Mouse (Mus musculus) heart, embryonic 14.5 days (tissue): Measurements from ENCODE around the gene Tcea3. TPM values are rescaled to one million over a fixed set of nuclear protein-coding genes. Genes with fewer than 3 reads are reported as not detected.

ENCODE experiments used
- ATAC-seq: fragments of 200-750 bp; cut with Nextera tagmentation; 2 replicates; pipeline ENCODE4 v1.8.0; 2017; ENCODE audit warnings: low read depth, moderate TSS enrichment; ENCODE audit not compliant: insufficient number of reproducible peaks, insufficient read depth, low FRiP score
- H3K27ac ChIP-seq, 2 experiments: fragments of 200-500 bp in 1 of 2; fragments of 300-500 bp in 1 of 2; sonication (generic) in 1 of 2; replicated peaks in 1 of 2; 2 replicates each; pipeline ENCODE4 v1.5.1; 2012 to 2014; ENCODE audit warnings: low read depth in 2 of 2, low read length in 2 of 2, control low read depth in 1 of 2, mild to moderate bottlenecking in 1 of 2, mixed read lengths in 1 of 2; ENCODE audit not compliant: control insufficient read depth in 1 of 2, insufficient read depth in 1 of 2
- H3K27me3 ChIP-seq: fragments of 300-500 bp; sonication (generic); 2 replicates; pipeline ENCODE4 v1.6.1; 2014; ENCODE audit warnings: mild to moderate bottlenecking, low read length, control low read depth; ENCODE audit not compliant: control insufficient read depth, insufficient read depth
- H3K36me3 ChIP-seq: fragments of 300-500 bp; sonication (generic); 2 replicates; pipeline ENCODE4 v1.6.1; 2014; ENCODE audit warnings: mild to moderate bottlenecking, control low read depth, low read length, mixed read lengths; ENCODE audit not compliant: control insufficient read depth, insufficient read depth
- H3K4me1 ChIP-seq, 2 experiments: fragments of 200-500 bp in 1 of 2; fragments of 300-500 bp in 1 of 2; sonication (generic) in 1 of 2; 2 replicates each; pipeline ENCODE4 v1.6.1; 2012 to 2014; ENCODE audit warnings: low read length in 2 of 2, control low read depth in 1 of 2, mixed read lengths in 1 of 2; ENCODE audit not compliant: control insufficient read depth in 2 of 2, insufficient read depth in 2 of 2
- H3K4me2 ChIP-seq: fragments of 300-500 bp; sonication (generic); 2 replicates; pipeline ENCODE4 v1.6.1; 2014; ENCODE audit warnings: mild to moderate bottlenecking, low read length
- H3K4me3 ChIP-seq, 2 experiments: fragments of 200-500 bp in 1 of 2; fragments of 300-500 bp in 1 of 2; sonication (generic) in 1 of 2; 2 replicates each; pipeline ENCODE4 v1.5.1; 2012 to 2014; ENCODE audit warnings: low read length in 2 of 2, mild to moderate bottlenecking in 2 of 2, control low read depth in 1 of 2, low read depth in 1 of 2, moderate library complexity in 1 of 2; ENCODE audit not compliant: control insufficient read depth in 1 of 2, insufficient read depth in 1 of 2
- H3K9ac ChIP-seq: fragments of 300-500 bp; sonication (generic); 2 replicates; pipeline ENCODE4 v1.6.1; 2014; ENCODE audit warnings: mild to moderate bottlenecking, low read length
- H3K9me3 ChIP-seq: fragments of 300-500 bp; sonication (generic); 2 replicates; pipeline ENCODE4 v1.6.1; 2016; ENCODE audit warnings: low read length, control low read depth; ENCODE audit not compliant: control insufficient read depth
- WGBS: fragments of 180-500 bp; shearing (Covaris S2); extraction: QIAGEN DNeasy Blood & Tissue Kit; methylation state at CpG from one replicate; pipeline ENCODE4 v1.1.7; 2014; 5-methylcytosine and 5-hydroxymethylcytosine counted together
- polyA plus RNA-seq: library from polyadenylated mRNA; unstranded; fragments of >200 nt; fragmentation: Nextera tagmentation; extraction: Ambion mirVana; gene quantifications from 2 replicates; pipeline ENCODE4 v1.2.1, GENCODE M21; 2014

The Tcea3 gene
- polyA plus RNA-seq, 1 experiment from 2014 or later, result 74.6 TPM

- WGBS, result 23% methylated on average over 8 of the region's 8 CpGs
- Histone ChIP-seq H3K36me3 (no peaks in the 10 kb centered on the region; the same call in 1 of the 2 replicates), H3K9me3 (0 out of 2 replicates have a peak, but pooled peaks cover 2% of the 10 kb centered on the region), H3K4me1 (peaks cover 3 to 7% of the 10 kb centered on the region in 2 experiments; a peak in 2 of 4 replicates), H3K27me3 (peaks cover 29% of the 10 kb centered on the region), H3K4me2 (no peak overlapping the region), H3K27ac (no peak overlapping the region), H3K4me3 (no peak overlapping the region), H3K9ac (no peak overlapping the region)
- ATAC-seq, result no peak
Measured at GRCm38 (mm10) chr4:136239622-136240021, 7.9 kb upstream of the Tcea3 start.

GRCm38 (mm10) chr4:136240123-136240522, 7.4 kb upstream of the Tcea3 start:
- H3K9ac ChIP-seq, result no peak overlapping the region
- 61% methylated on average over 14 of the region's 14 CpGs for WGBS
- no peak overlapping the region for H3K4me2 ChIP-seq
- peaks cover 29% of the 10 kb centered on the region for H3K27me3 ChIP-seq
- ATAC-seq, result no peak
- H3K4me1 ChIP-seq, result peaks cover 3 to 12% of the 10 kb centered on the region in 2 experiments; a peak in 2 of 4 replicates
- no peak overlapping the region for H3K27ac ChIP-seq
- H3K4me3 ChIP-seq, result no peak overlapping the region
- H3K9me3 ChIP-seq, result 0 out of 2 replicates have a peak, but pooled peaks cover 2% of the 10 kb centered on the region
- H3K36me3 ChIP-seq, result no peaks in the 10 kb centered on the region; the same call in 1 of the 2 replicates

GRCm38 (mm10) chr4:136240955-136241354, 6.6 kb upstream of the Tcea3 start:
- H3K9ac ChIP-seq, result no peak overlapping the region
- no peaks in the 10 kb centered on the region; the same call in 1 of the 2 replicates for H3K36me3 ChIP-seq
- H3K27ac ChIP-seq, result no peak overlapping the region
- WGBS, result 59% methylated on average over 8 of the region's 8 CpGs
- no peaks in the 10 kb centered on the region for H3K9me3 ChIP-seq
- H3K4me1 ChIP-seq, result peaks cover 5 to 16% of the 10 kb centered on the region in 2 experiments; a peak in 2 of 4 replicates
- peaks cover 33% of the 10 kb centered on the region for H3K27me3 ChIP-seq
- no peak overlapping the region for H3K4me3 ChIP-seq
- no peak for ATAC-seq
- no peak overlapping the region for H3K4me2 ChIP-seq

- 44% methylated on average over 8 of the region's 8 CpGs for WGBS
- Histone ChIP-seq H3K27ac (no peak overlapping the region), H3K4me1 (peaks cover 15 to 28% of the 10 kb centered on the region in 2 experiments), H3K4me2 (no peak overlapping the region), H3K9ac (no peak overlapping the region), H3K4me3 (no peak overlapping the region), H3K36me3 (no peaks in the 10 kb centered on the region; the same call in 1 of the 2 replicates), H3K27me3 (peaks cover 35% of the 10 kb centered on the region), H3K9me3 (no peaks in the 10 kb centered on the region)
- no peak for ATAC-seq
Measured at GRCm38 (mm10) chr4:136242065-136242703, 5.3 kb upstream of the Tcea3 start.

- WGBS, result 73% methylated on average over 7 of the region's 7 CpGs
- ATAC-seq, result no peak
- Histone ChIP-seq H3K9me3 (no peaks in the 10 kb centered on the region), H3K9ac (no peak overlapping the region), H3K4me2 (no peak overlapping the region), H3K36me3 (no peaks in the 10 kb centered on the region; the same call in 1 of the 2 replicates), H3K27ac (no peak overlapping the region), H3K4me1 (peaks cover 15 to 34% of the 10 kb centered on the region in 2 experiments), H3K27me3 (peaks cover 30% of the 10 kb centered on the region), H3K4me3 (no peak overlapping the region)
Measured at GRCm38 (mm10) chr4:136242728-136243127, 4.8 kb upstream of the Tcea3 start.

GRCm38 (mm10) chr4:136244208-136244607, 3.3 kb upstream of the Tcea3 start:
- 50% methylated on average over 7 of the region's 7 CpGs for WGBS
- peaks cover 15% of the 10 kb centered on the region for H3K27me3 ChIP-seq

GRCm38 (mm10) chr4:136245681-136246080, 1.8 kb upstream of the Tcea3 start:
- peaks cover 23 to 43% of the 10 kb centered on the region in 2 experiments for H3K4me1 ChIP-seq
- H3K4me3 ChIP-seq, result no peak overlapping the region
- no peaks in the 10 kb centered on the region; the same call in 1 of the 2 replicates for H3K36me3 ChIP-seq
- no peak overlapping the region for H3K4me2 ChIP-seq
- no peak overlapping the region for H3K27ac ChIP-seq
- no peak overlapping the region for H3K9ac ChIP-seq
- no peak for ATAC-seq
- H3K9me3 ChIP-seq, result no peaks in the 10 kb centered on the region
- H3K27me3 ChIP-seq, result peaks cover 10% of the 10 kb centered on the region
- WGBS, result 49% methylated on average over 5 of the region's 5 CpGs

More at GRCm38 (mm10) chr4:136244208-136244607, 3.3 kb upstream of the Tcea3 start:
- H3K4me2 ChIP-seq, result no peak overlapping the region
- H3K36me3 ChIP-seq, result no peaks in the 10 kb centered on the region; the same call in 1 of the 2 replicates
- H3K27ac ChIP-seq, result no peak overlapping the region
- no peak for ATAC-seq
- H3K9ac ChIP-seq, result no peak overlapping the region
- peaks cover 17 to 32% of the 10 kb centered on the region in 2 experiments for H3K4me1 ChIP-seq
- no peaks in the 10 kb centered on the region for H3K9me3 ChIP-seq
- H3K4me3 ChIP-seq, result no peak overlapping the region
